Mouse (Mus musculus): Measurements from ENCODE around the gene Krt8. TPM values are rescaled to one million over a fixed set of nuclear protein-coding genes. Genes with fewer than 3 reads are reported as not detected.

Gene Krt8
- polyA plus RNA-seq, 1 experiment: 306 TPM

- no peak overlapping the region for H3K9ac ChIP-seq (ENCODE audit: low read depth, poor library complexity, severe bottlenecking)
- TF ChIP-seq CTCF (IDR thresholded peaks at IDR 0.05; ENCODE audit: low read depth, low read length) (no peak), POLR2A (IDR thresholded peaks at IDR 0.05; ENCODE audit: insufficient read depth, low read length) (no peak)
- H3K9me3 ChIP-seq (replicated peaks; ENCODE audit: control insufficient read depth, insufficient read depth, low read length, poor library complexity, severe bottlenecking): no peaks in the 10 kb centered on the region
- no peaks in the 10 kb centered on the region for H3K36me3 ChIP-seq (ENCODE audit: control insufficient read depth, insufficient read depth, low read length, poor library complexity, severe bottlenecking)
- H3K4me1 ChIP-seq (ENCODE audit: control insufficient read depth, insufficient read depth, low read length): peaks cover 7% of the 10 kb centered on the region
- H3K27ac ChIP-seq (ENCODE audit: insufficient read depth, low read length): no peak overlapping the region
- H3K4me3 ChIP-seq (ENCODE audit: low read depth, low read length): no peak overlapping the region
- no peaks in the 10 kb centered on the region for H3K27me3 ChIP-seq (ENCODE audit: control insufficient read depth, insufficient read depth, low read length, poor library complexity, severe bottlenecking)
These were observed 28.3 kb downstream of the Krt8 start for GRCm38 (mm10) chr15:101976023-101976422.

DNA sequence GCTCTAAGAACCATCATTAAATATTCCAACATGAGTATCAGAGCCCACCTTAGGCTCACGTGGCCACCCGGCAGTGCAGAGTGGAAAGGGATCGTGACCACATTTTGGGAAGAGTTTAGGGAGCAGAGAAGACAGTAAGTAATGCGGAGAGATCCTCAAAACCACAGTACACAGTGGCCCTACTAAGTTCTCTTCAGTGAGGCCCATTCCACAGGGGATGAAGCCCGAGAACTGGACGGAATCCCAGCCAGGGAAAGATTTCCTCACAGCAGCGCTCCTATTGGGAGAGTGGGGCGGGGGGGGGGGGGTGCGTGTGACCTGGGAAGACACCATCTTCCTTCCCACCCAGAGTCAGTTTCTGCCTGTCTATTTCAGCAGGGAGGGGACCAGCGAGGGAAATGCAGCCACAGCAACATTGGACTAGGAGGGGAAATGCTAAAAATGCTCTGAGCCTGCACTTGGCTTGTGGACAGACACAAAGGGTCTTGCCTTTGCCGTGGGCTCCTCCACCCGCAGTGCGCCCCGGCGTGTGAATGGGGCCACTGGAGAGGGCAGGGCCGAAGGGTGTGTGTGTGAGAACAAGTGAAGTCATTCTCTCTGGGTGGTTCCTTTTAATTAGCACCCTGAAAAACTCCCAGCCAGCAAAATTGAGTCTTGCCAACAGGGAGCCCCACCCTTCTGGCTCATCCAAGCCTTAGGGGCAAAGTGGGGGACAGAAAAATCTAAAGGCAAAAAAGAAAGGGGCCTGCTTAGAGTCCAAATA lies 30.0 kb downstream of the Krt8 start:
- peaks cover 7% of the 10 kb centered on the region for H3K4me1 ChIP-seq (ENCODE audit: control insufficient read depth, insufficient read depth, low read length)
- H3K36me3 ChIP-seq (ENCODE audit: control insufficient read depth, insufficient read depth, low read length, poor library complexity, severe bottlenecking): no peaks in the 10 kb centered on the region
- TF ChIP-seq CTCF (IDR thresholded peaks at IDR 0.05; ENCODE audit: low read depth, low read length) (no peak), EP300 (IDR thresholded peaks at IDR 0.05; ENCODE audit: insufficient read depth, low read depth, low read length) (no peak), POLR2A (IDR thresholded peaks at IDR 0.05; ENCODE audit: insufficient read depth, low read length) (no peak)
- H3K27me3 ChIP-seq (ENCODE audit: control insufficient read depth, insufficient read depth, low read length, poor library complexity, severe bottlenecking): no peaks in the 10 kb centered on the region
- H3K4me3 ChIP-seq (ENCODE audit: low read depth, low read length): no peak overlapping the region
- no peak overlapping the region for H3K27ac ChIP-seq (ENCODE audit: insufficient read depth, low read length)
- no peak overlapping the region for H3K9ac ChIP-seq (ENCODE audit: low read depth, poor library complexity, severe bottlenecking)
- H3K9me3 ChIP-seq (replicated peaks; ENCODE audit: control insufficient read depth, insufficient read depth, low read length, poor library complexity, severe bottlenecking): no peaks in the 10 kb centered on the region

- no peak overlapping the region for H3K4me3 ChIP-seq (ENCODE audit: low read depth, low read length)
- H3K36me3 ChIP-seq (ENCODE audit: control insufficient read depth, insufficient read depth, low read length, poor library complexity, severe bottlenecking): no peaks in the 10 kb centered on the region
- no peaks in the 10 kb centered on the region for H3K27me3 ChIP-seq (ENCODE audit: control insufficient read depth, insufficient read depth, low read length, poor library complexity, severe bottlenecking)
- no peaks in the 10 kb centered on the region for H3K9me3 ChIP-seq (replicated peaks; ENCODE audit: control insufficient read depth, insufficient read depth, low read length, poor library complexity, severe bottlenecking)
- TF ChIP-seq EP300 (IDR thresholded peaks at IDR 0.05; ENCODE audit: insufficient read depth, low read depth, low read length) (no peak), POLR2A (IDR thresholded peaks at IDR 0.05; ENCODE audit: insufficient read depth, low read length) (no peak), CTCF (IDR thresholded peaks at IDR 0.05; ENCODE audit: low read depth, low read length) (peak; percentile 95)
- H3K4me1 ChIP-seq (ENCODE audit: control insufficient read depth, insufficient read depth, low read length): peaks cover 7% of the 10 kb centered on the region
- H3K27ac ChIP-seq (ENCODE audit: insufficient read depth, low read length): no peak overlapping the region
- no peak overlapping the region for H3K9ac ChIP-seq (ENCODE audit: low read depth, poor library complexity, severe bottlenecking)
These were observed 30.7 kb downstream of the Krt8 start for GRCm38 (mm10) chr15:101973414-101974077.

DNA sequence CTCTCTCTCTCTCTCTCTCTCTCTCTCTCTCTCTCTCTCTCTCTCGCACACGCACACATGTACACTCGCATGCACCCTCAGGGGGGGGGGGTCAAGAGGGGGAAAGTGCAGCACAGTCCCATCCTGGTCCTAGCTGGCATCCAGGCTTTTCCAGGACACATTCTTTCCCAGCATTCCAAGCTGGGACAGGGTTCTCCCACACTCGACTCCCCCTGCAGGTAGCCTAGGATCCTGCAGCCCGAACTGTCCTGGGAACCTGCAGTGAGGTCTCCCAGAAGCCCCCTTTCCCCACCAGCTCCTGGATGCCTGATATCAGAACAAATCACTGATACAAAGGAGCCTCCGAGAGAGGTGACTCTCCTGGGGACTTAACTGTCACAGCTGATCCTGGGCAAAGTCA lies 33.7 kb downstream of the Krt8 start:
- Histone ChIP-seq H3K4me1 (ENCODE audit: control insufficient read depth, insufficient read depth, low read length) (peaks cover under 1% of the 10 kb centered on the region), H3K9ac (ENCODE audit: low read depth, poor library complexity, severe bottlenecking) (no peak overlapping the region), H3K27me3 (ENCODE audit: control insufficient read depth, insufficient read depth, low read length, poor library complexity, severe bottlenecking) (no peaks in the 10 kb centered on the region), H3K4me3 (ENCODE audit: low read depth, low read length) (no peak overlapping the region), H3K36me3 (ENCODE audit: control insufficient read depth, insufficient read depth, low read length, poor library complexity, severe bottlenecking) (no peaks in the 10 kb centered on the region), H3K9me3 (replicated peaks; ENCODE audit: control insufficient read depth, insufficient read depth, low read length, poor library complexity, severe bottlenecking) (no peaks in the 10 kb centered on the region), H3K27ac (ENCODE audit: insufficient read depth, low read length) (no peak overlapping the region)
- TF ChIP-seq EP300 (IDR thresholded peaks at IDR 0.05; ENCODE audit: insufficient read depth, low read depth, low read length): no peak
- no peak for TF ChIP-seq POLR2A (IDR thresholded peaks at IDR 0.05; ENCODE audit: insufficient read depth, low read length)
- TF ChIP-seq CTCF (IDR thresholded peaks at IDR 0.05; ENCODE audit: low read depth, low read length): peak; percentile 78

DNA sequence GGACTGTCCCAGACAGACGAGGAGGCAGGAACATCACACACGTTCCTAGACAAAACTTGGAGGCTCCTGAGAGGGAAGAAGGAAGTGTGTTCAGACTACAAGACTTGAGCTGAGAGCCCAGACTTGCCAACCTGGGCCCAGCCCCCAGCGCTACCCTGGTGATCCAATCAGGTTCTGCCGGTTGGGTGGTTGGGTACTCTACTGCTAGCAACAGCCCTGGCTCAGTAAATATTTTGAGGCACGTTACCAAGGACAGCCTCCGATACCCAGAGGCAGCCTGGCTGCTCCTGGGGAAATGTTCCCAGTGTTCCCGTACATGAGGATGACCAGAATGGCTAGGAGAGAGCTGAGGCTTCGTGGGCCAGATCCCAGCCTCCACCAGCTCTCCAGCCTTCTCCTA lies 37.5 kb downstream of the Krt8 start:
- Histone ChIP-seq H3K4me3 (ENCODE audit: low read depth, low read length) (no peak overlapping the region), H3K4me1 (ENCODE audit: control insufficient read depth, insufficient read depth, low read length) (no peaks in the 10 kb centered on the region), H3K27me3 (ENCODE audit: control insufficient read depth, insufficient read depth, low read length, poor library complexity, severe bottlenecking) (no peaks in the 10 kb centered on the region), H3K36me3 (ENCODE audit: control insufficient read depth, insufficient read depth, low read length, poor library complexity, severe bottlenecking) (no peaks in the 10 kb centered on the region), H3K9me3 (replicated peaks; ENCODE audit: control insufficient read depth, insufficient read depth, low read length, poor library complexity, severe bottlenecking) (no peaks in the 10 kb centered on the region), H3K9ac (ENCODE audit: low read depth, poor library complexity, severe bottlenecking) (no peak overlapping the region), H3K27ac (ENCODE audit: insufficient read depth, low read length) (no peak overlapping the region)
- TF ChIP-seq POLR2A (IDR thresholded peaks at IDR 0.05; ENCODE audit: insufficient read depth, low read length) (no peak), CTCF (IDR thresholded peaks at IDR 0.05; ENCODE audit: low read depth, low read length) (no peak), EP300 (IDR thresholded peaks at IDR 0.05; ENCODE audit: insufficient read depth, low read depth, low read length) (no peak)

- H3K36me3 ChIP-seq (ENCODE audit: control insufficient read depth, insufficient read depth, low read length, poor library complexity, severe bottlenecking): no peaks in the 10 kb centered on the region
- no peaks in the 10 kb centered on the region for H3K9me3 ChIP-seq (replicated peaks; ENCODE audit: control insufficient read depth, insufficient read depth, low read length, poor library complexity, severe bottlenecking)
- H3K27ac ChIP-seq (ENCODE audit: insufficient read depth, low read length): no peak overlapping the region
- H3K9ac ChIP-seq (ENCODE audit: low read depth, poor library complexity, severe bottlenecking): no peak overlapping the region
- no peak overlapping the region for H3K4me3 ChIP-seq (ENCODE audit: low read depth, low read length)
- TF ChIP-seq CTCF (IDR thresholded peaks at IDR 0.05; ENCODE audit: low read depth, low read length): no peak
- no peak for TF ChIP-seq POLR2A (IDR thresholded peaks at IDR 0.05; ENCODE audit: insufficient read depth, low read length)
- no peak for TF ChIP-seq EP300 (IDR thresholded peaks at IDR 0.05; ENCODE audit: insufficient read depth, low read depth, low read length)
- H3K4me1 ChIP-seq (ENCODE audit: control insufficient read depth, insufficient read depth, low read length): no peaks in the 10 kb centered on the region
- no peaks in the 10 kb centered on the region for H3K27me3 ChIP-seq (ENCODE audit: control insufficient read depth, insufficient read depth, low read length, poor library complexity, severe bottlenecking)
These were observed 45.4 kb downstream of the Krt8 start for GRCm38 (mm10) chr15:101958891-101959290.

All from ES-Bruce4 (cell line).